ENCODE assay signal across 8 mouse cellular contexts in the genomic region with DNA sequence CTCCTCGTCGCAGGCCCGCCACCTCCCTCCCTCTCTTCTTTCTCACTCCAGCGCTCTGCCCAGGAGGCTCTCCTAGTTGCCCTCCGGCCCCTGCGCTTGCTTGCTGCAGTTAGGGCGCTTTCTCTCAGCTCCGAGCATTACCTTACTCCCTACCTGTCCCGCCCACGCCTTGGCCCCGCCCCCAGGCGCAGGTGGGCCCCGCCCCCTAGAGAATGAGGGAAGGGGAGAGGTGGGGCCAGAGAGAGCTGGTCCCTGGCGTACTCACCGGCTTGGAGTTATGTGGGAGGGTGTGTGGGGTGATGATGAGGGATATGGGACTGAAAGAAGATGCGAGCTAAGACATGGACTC. TPM values are rescaled to one million over a fixed set of nuclear protein-coding genes. Genes with fewer than 3 reads are reported as not detected.
DNase-seq lines count a peak whose midpoint lies in the region; ATAC-seq lines count a peak whose summit lies in the region.

No protein-coding gene starts in this region.

- peaks cover 25% of the 10 kb centered on the region for H3K27me3 ChIP-seq in heart, embryonic 14.5 days (ENCODE audit: control insufficient read depth, insufficient read depth, low read length)
- peaks cover 5% of the 10 kb centered on the region; the same call in 1 of the 2 replicates for H3K27me3 ChIP-seq in stomach, embryonic 16.5 days (ENCODE audit: control insufficient read depth, insufficient read depth, low read length)

- peaks cover 0 to 3% of the 10 kb centered on the region in 2 experiments; a peak in 1 of 4 replicates for H3K4me1 ChIP-seq in heart, embryonic 14.5 days (ENCODE audit: control insufficient read depth in 2 of 2, insufficient read depth in 2 of 2, low read length in 2 of 2)
- no peaks in the 10 kb centered on the region for H3K4me1 ChIP-seq in stomach, embryonic 16.5 days (ENCODE audit: control insufficient read depth, insufficient read depth, low read length)

- H3K27ac ChIP-seq in heart, embryonic 14.5 days (replicated peaks in 1 of 2; ENCODE audit: control insufficient read depth in 1 of 2, insufficient read depth in 1 of 2, low read depth in 2 of 2, low read length in 2 of 2) = no peak overlapping the region
- H3K27ac ChIP-seq in stomach, embryonic 16.5 days (ENCODE audit: low read length) = peak overlapping the region; percentile 11; the same call in 1 of the 2 replicates

- intact Hi-C loops in heart, postnatal 10 days (cut with DNase I) = no loop called here

- no peaks in the 10 kb centered on the region for H3K9me3 ChIP-seq in heart, embryonic 14.5 days (ENCODE audit: control insufficient read depth, low read length)
- no peaks in the 10 kb centered on the region for H3K9me3 ChIP-seq in stomach, embryonic 16.5 days (replicated peaks; ENCODE audit: control insufficient read depth, low read length)

- H3K4me3 ChIP-seq in heart, embryonic 14.5 days (ENCODE audit: control insufficient read depth in 1 of 2, insufficient read depth in 1 of 2, low read depth in 1 of 2, low read length in 2 of 2) = peak overlapping the region; percentile 68 to 69
- H3K4me3 ChIP-seq in stomach, embryonic 16.5 days (replicated peaks; ENCODE audit: low read length) = peak overlapping the region; percentile 63

- H3K4me2 ChIP-seq in heart, embryonic 14.5 days (ENCODE audit: low read length) = peak overlapping the region; percentile 99
- H3K4me2 ChIP-seq in stomach, embryonic 16.5 days (ENCODE audit: low read depth, low read length) = peak overlapping the region; percentile 96

- ATAC-seq in heart, embryonic 14.5 days (ENCODE audit: insufficient number of reproducible peaks, insufficient read depth, low FRiP score, low read depth) = peak; percentile 41; the same call in 1 of the 2 replicates
- peak; percentile 87 for ATAC-seq in stomach, embryonic 16.5 days (ENCODE audit: insufficient read depth, low FRiP score)

- under 1% methylated on average over 13 of the region's 16 CpGs for WGBS in heart, embryonic 14.5 days
- under 1% methylated on average over 16 of the region's 16 CpGs for WGBS in stomach, embryonic 16.5 days

- no peak for DNase-seq in heart, postnatal 10 days
- peak; percentile 18 for DNase-seq in brain, adult 2 months (ENCODE audit: low read depth, low spot score)
- peak; percentile 14 for DNase-seq in gonadal fat pad, adult 2 months (ENCODE audit: low read depth)
- DNase-seq in kidney, postnatal 25 days = peak; percentile 87 to 92
- DNase-seq in lung, postnatal 10 days = peak; percentile 69
- DNase-seq in adrenal gland, postnatal 36 days = no peak

- H3K9ac ChIP-seq in heart, embryonic 14.5 days (ENCODE audit: low read length) = peak overlapping the region; percentile 68
- peak overlapping the region; percentile 73 for H3K9ac ChIP-seq in stomach, embryonic 16.5 days (ENCODE audit: low read length)

- H3K36me3 ChIP-seq in heart, embryonic 14.5 days (ENCODE audit: control insufficient read depth, insufficient read depth, low read length) = no peaks in the 10 kb centered on the region
- H3K36me3 ChIP-seq in stomach, embryonic 16.5 days (ENCODE audit: control insufficient read depth, insufficient read depth, low read length) = no peaks in the 10 kb centered on the region

RNA-seq across cellular contexts. Expression of a gene that starts 0.4 kb away (rescaled TPM):
- polyA plus RNA-seq in heart, embryonic 14.5 days (2014; fragmentation: Nextera tagmentation; extraction: Ambion mirVana) = 0.19 and 0.26 TPM in 2 replicates
- total RNA-seq in heart, postnatal 10 days (2021) = under 1 TPM; 0.25 to 0.67 TPM
- 1.6 and 1.8 TPM in 2 replicates for polyA plus RNA-seq in gonadal fat pad, adult 2 months (2012; rRNA removed)
- 0.68 and 0.77 TPM in 2 replicates for polyA plus RNA-seq in stomach, embryonic 16.5 days (2015; fragmentation: Nextera tagmentation; extraction: Ambion mirVana)
- total RNA-seq in adrenal gland, postnatal 36 days (2021) = 1 to 10 TPM; 7.4 to 8.9 TPM

RNA-seq across cellular contexts. Expression of a gene that starts 0.6 kb away (rescaled TPM):
- polyA plus RNA-seq in heart, embryonic 14.5 days (2014; fragmentation: Nextera tagmentation; extraction: Ambion mirVana) = 0.30 and 0.35 TPM in 2 replicates
- total RNA-seq in heart, postnatal 10 days (2021) = not detected
- polyA plus RNA-seq in gonadal fat pad, adult 2 months (2012; rRNA removed) = not detected in 2 replicates
- polyA plus RNA-seq in stomach, embryonic 16.5 days (2015; fragmentation: Nextera tagmentation; extraction: Ambion mirVana) = not detected in 2 replicates
- total RNA-seq in adrenal gland, postnatal 36 days (2021) = under 1 TPM in 1 of 2 experiments, not detected in 1; 0.40 TPM

Comparison
In these comparisons a context has a peak if more than half of its experiments do, and no peak if none do; other contexts are left out.
1. DNase-seq: peak in brain, adult 2 months (single experiment), gonadal fat pad, adult 2 months (single experiment), kidney, postnatal 25 days (2 of 2) and lung, postnatal 10 days (single experiment); none in heart, postnatal 10 days (0 of 2) and adrenal gland, postnatal 36 days (0 of 2).